Mouse (Mus musculus) layer of hippocampus, postnatal 14 days (tissue): ENCODE results near the gene Myo5a. TPM values are rescaled to one million over a fixed set of nuclear protein-coding genes. Genes with fewer than 3 reads are reported as not detected.
A peak's percentile ranks its signal among the peaks of the same experiment; 100 is the strongest.
"Not testable (repeated sequence)": the region's sequence is repeated elsewhere in the genome, so short reads cannot be mapped to it uniquely, and the experiment has no call there.

Experiments used
- DNase-seq, 2 experiments: peaks; one replicate each; pipeline ENCODE4 v3.0.0; 2021 to 2022; ENCODE audit warnings: low spot score in 2 of 2, mixed read lengths in 1 of 2
- total RNA-seq, 2 experiments: library from RNA; stranded (reverse); gene quantifications; 2 replicates each; pipeline ENCODE4 v1.2.3; 2021

Myo5a gene
- total RNA-seq, 2 experiments from 2014 or later: 190 to 199 TPM

GRCm38 (mm10) chr9:75244527-75244926, 173.7 kb downstream of the Myo5a start:
- no peak for DNase-seq

- no peak for DNase-seq
Observed at GRCm38 (mm10) chr9:75246080-75246930, 175.5 kb downstream of the Myo5a start.

GRCm38 (mm10) chr9:75247870-75248269, 177.1 kb downstream of the Myo5a start:
- no peak for DNase-seq

GRCm38 (mm10) chr9:75248359-75248758, 177.5 kb downstream of the Myo5a start:
- no peak for DNase-seq

GRCm38 (mm10) chr9:75248874-75249273, 178.1 kb downstream of the Myo5a start:
- DNase-seq: no peak

- not testable (repeated sequence) for DNase-seq
Observed at GRCm38 (mm10) chr9:75253158-75253557, 182.3 kb downstream of the Myo5a start.

GRCm38 (mm10) chr9:75253766-75254165, 183.0 kb downstream of the Myo5a start:
- peak in 1 of 2 experiments; percentile 43 for DNase-seq

- peak; percentile 35 to 55 for DNase-seq
Observed at GRCm38 (mm10) chr9:75254196-75254955, 183.6 kb downstream of the Myo5a start.

GRCm38 (mm10) chr9:75255820-75256545, 185.2 kb downstream of the Myo5a start:
- DNase-seq: no peak

- no peak for DNase-seq
Observed at GRCm38 (mm10) chr9:75258792-75259191, 188.0 kb downstream of the Myo5a start.

GRCm38 (mm10) chr9:75259656-75260055, 188.8 kb downstream of the Myo5a start:
- no peak for DNase-seq

- DNase-seq: no peak
Observed at GRCm38 (mm10) chr9:75261332-75261872, 190.6 kb downstream of the Myo5a start.

- no peak for DNase-seq
Observed at GRCm38 (mm10) chr9:75262235-75262826, 191.5 kb downstream of the Myo5a start.

GRCm38 (mm10) chr9:75264008-75264718, 193.3 kb downstream of the Myo5a start:
- no peak for DNase-seq

GRCm38 (mm10) chr9:75267147-75267546, 196.3 kb downstream of the Myo5a start:
- DNase-seq: no peak

- DNase-seq: no peak
Observed at GRCm38 (mm10) chr9:75270382-75270781, 199.6 kb downstream of the Myo5a start.

- DNase-seq: no peak
Observed at GRCm38 (mm10) chr9:75271539-75271938, 200.7 kb downstream of the Myo5a start.
